Mouse (Mus musculus) liver, embryonic 15.5 days (tissue): ENCODE measurements around the gene Col5a3. TPM values are rescaled to one million over a fixed set of nuclear protein-coding genes. Genes with fewer than 3 reads are reported as not detected.

Source experiments
- ATAC-seq: fragments of 200-750 bp; cut with Nextera tagmentation; 2 replicates; pipeline ENCODE4 v1.8.0; 2017; ENCODE audit warnings: moderate number of reproducible peaks, mild to moderate bottlenecking, moderate library complexity; ENCODE audit not compliant: insufficient read depth
- H3K27ac ChIP-seq: fragments of 300-500 bp; sonication (generic); replicated peaks from 2 replicates; pipeline ENCODE4 v1.5.1; 2015; ENCODE audit warnings: mild to moderate bottlenecking, inconsistent platforms
- H3K27me3 ChIP-seq: fragments of 300-500 bp; sonication (generic); 2 replicates; pipeline ENCODE4 v1.6.1; 2015; ENCODE audit warnings: mild to moderate bottlenecking, inconsistent platforms
- H3K36me3 ChIP-seq: fragments of 300-500 bp; sonication (generic); replicated peaks from 2 replicates; pipeline ENCODE4 v1.6.1; 2015; ENCODE audit warnings: moderate library complexity, mild to moderate bottlenecking, inconsistent platforms
- H3K4me1 ChIP-seq: fragments of 300-500 bp; sonication (generic); replicated peaks from 2 replicates; pipeline ENCODE4 v1.6.1; 2015; ENCODE audit warnings: inconsistent platforms
- H3K4me2 ChIP-seq: fragments of 300-500 bp; sonication (generic); 2 replicates; pipeline ENCODE4 v1.6.1; 2015; ENCODE audit warnings: moderate library complexity, mild to moderate bottlenecking, inconsistent platforms
- H3K4me3 ChIP-seq: fragments of 300-500 bp; sonication (generic); replicated peaks from 2 replicates; pipeline ENCODE4 v1.5.1; 2015; ENCODE audit warnings: mild to moderate bottlenecking, inconsistent platforms
- H3K9ac ChIP-seq: fragments of 300-500 bp; sonication (generic); 2 replicates; pipeline ENCODE4 v1.6.1; 2015; ENCODE audit warnings: moderate library complexity, mild to moderate bottlenecking, inconsistent platforms
- H3K9me3 ChIP-seq: fragments of 300-500 bp; sonication (generic); replicated peaks from 2 replicates; pipeline ENCODE4 v1.6.1; 2016; ENCODE audit warnings: inconsistent platforms
- WGBS: fragments of 180-500 bp; shearing (Covaris S2); methylation state at CpG from one replicate; pipeline ENCODE4 v1.1.7; 2015; ENCODE audit warnings: mixed read lengths; ENCODE audit not compliant: insufficient replicate concordance; 5-methylcytosine and 5-hydroxymethylcytosine counted together
- polyA plus RNA-seq: library from polyadenylated mRNA; unstranded; fragments of >200 nt; fragmentation: Nextera tagmentation; extraction: Ambion mirVana; gene quantifications from 2 replicates; pipeline ENCODE4 v1.2.1, GENCODE M21; 2015

Gene Col5a3
- polyA plus RNA-seq, 1 experiment from 2014 or later: 0.24 TPM

DNA sequence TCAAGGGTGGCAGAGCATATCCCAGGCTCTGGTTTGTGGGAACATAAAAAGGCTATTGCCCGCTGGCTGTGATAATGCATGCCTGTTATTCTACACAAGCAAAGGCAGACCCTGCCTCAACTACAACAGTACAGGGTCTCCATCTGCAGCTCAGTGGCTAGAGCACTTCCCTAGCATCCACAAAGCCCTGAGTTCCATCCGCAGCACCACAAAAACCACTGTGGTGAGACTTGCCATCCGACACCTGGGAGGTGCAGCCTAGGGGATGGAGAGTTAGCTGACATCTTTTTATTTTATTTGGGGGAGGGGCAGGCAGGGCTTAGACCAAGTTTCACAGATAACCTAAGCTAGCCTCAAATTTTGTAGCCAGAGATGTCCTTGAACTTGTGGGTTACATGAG lies 53.5 kb downstream of the Col5a3 start:
- Histone ChIP-seq H3K27me3 (peaks cover 43% of the 10 kb centered on the region), H3K9ac (no peak overlapping the region), H3K9me3 (no peaks in the 10 kb centered on the region), H3K27ac (no peak overlapping the region), H3K4me3 (no peak overlapping the region), H3K36me3 (no peaks in the 10 kb centered on the region), H3K4me2 (no peak overlapping the region), H3K4me1 (peaks cover 29% of the 10 kb centered on the region)
- 49% methylated on average over 3 of the region's 3 CpGs for WGBS
- no peak for ATAC-seq

DNA sequence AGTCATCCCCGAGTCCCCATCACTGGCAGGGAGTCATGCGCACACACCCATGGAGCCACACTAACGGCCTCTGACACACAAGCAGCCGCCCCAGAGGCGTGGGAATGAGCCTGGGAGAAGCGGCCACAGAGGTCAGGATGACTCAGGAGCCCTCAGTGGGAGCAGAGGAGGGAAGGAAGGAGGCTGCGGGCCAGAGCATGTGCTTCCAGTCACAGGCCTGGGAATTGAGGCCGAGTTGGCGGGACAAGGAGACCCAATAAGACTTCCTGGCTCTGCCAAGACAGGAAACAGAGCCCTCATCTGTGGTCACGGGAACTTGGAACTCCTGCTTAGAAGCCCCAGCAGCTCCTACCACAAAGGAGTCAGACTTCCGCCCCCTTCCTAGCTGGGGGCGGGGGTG lies 54.1 kb downstream of the Col5a3 start:
- no peak overlapping the region for H3K4me2 ChIP-seq
- no peak overlapping the region for H3K27ac ChIP-seq
- peaks cover 43% of the 10 kb centered on the region for H3K27me3 ChIP-seq
- H3K36me3 ChIP-seq: no peaks in the 10 kb centered on the region
- no peaks in the 10 kb centered on the region for H3K9me3 ChIP-seq
- H3K4me3 ChIP-seq: no peak overlapping the region
- H3K9ac ChIP-seq: no peak overlapping the region
- 18% methylated on average over 12 of the region's 12 CpGs for WGBS
- peaks cover 35% of the 10 kb centered on the region for H3K4me1 ChIP-seq
- no peak for ATAC-seq

DNA sequence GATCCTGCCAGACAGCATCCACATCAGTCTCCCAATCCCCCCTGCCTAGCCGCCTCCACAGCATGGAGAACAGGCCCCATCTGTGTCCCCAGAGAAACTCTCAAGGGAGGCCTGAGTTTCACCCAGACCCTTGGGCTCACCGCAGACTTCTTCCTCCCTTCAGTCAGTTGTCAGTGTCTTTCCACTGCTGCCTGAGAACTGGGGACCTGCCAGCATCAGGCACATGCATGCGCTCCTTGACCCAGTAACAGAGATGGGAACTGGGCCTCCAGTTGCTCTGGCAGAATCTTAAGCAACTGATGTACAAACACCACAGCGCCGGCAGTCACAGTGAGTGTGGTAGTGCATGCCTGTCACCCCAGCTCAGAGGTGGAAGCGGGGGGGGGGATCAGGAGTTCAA lies 56.0 kb downstream of the Col5a3 start:
- no peak overlapping the region for H3K4me3 ChIP-seq
- H3K36me3 ChIP-seq: no peaks in the 10 kb centered on the region
- no peak overlapping the region for H3K4me2 ChIP-seq
- H3K9ac ChIP-seq: no peak overlapping the region
- no peak overlapping the region for H3K27ac ChIP-seq
- peaks cover 42% of the 10 kb centered on the region for H3K27me3 ChIP-seq
- no peak for ATAC-seq
- peaks cover 43% of the 10 kb centered on the region for H3K4me1 ChIP-seq
- WGBS: 73% methylated on average over 6 of the region's 6 CpGs
- H3K9me3 ChIP-seq: no peaks in the 10 kb centered on the region

DNA sequence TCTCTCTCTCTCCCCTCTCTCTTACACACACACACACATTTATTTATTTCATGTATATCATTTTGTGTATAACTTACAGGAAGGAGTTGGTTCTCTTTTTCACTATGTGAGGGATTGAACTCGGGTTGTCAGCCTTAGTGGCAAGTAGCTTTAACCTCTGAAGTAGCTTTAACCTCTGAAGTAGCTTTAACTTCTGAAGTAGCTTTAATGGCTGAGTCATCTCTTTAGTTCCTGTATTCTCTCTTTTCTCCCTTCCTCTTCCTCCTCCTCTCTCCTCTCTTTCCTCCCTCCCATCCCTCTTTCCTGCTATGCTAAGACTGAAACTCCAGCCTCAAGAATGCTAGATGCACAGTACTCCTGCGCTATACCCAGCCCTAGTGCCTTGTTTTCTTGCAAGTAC lies 56.6 kb downstream of the Col5a3 start:
- Histone ChIP-seq H3K4me2 (no peak overlapping the region), H3K27me3 (peaks cover 37% of the 10 kb centered on the region), H3K27ac (no peak overlapping the region), H3K4me3 (no peak overlapping the region), H3K36me3 (no peaks in the 10 kb centered on the region), H3K9me3 (no peaks in the 10 kb centered on the region), H3K4me1 (peaks cover 43% of the 10 kb centered on the region), H3K9ac (no peak overlapping the region)
- WGBS: 53% methylated on average over 2 of the region's 2 CpGs
- ATAC-seq: no peak

DNA sequence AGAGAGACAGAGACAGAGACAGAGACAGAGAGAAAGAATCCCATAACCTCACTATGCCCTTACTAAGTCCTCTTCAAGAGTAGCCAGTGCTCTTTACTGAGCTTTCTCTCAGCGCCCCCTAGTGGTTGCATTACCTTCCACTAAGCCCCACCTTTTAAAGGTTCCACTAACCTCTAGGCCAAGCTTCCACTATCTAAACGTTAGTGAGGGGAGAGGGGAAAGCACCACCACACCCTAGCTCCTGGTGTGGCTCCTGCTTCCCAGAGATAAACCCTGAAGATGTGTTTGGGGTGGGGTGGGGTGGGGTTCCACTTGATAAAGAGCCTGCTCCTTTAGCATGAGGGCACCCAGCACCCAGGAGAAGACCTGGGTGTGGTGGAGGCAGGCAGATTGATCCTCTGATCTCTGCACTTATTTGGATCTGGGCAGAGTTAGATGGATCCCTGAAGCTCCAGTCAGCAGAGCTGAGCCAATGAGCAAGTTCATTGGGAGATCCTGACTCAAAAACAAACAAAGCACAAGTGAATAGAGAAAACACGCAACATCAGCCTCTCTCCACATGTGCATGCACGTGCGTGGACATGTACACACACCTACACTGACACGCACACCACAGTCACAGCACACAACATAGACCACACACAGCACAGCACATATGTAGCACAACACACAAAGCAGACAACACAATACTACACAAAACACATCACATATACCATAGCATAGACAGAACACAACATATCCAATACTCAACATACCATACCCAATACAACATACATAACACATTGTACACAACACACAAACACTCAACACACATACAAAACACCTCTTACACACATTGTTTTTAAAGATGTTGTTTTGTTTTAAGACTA lies 57.5 kb downstream of the Col5a3 start:
- Histone ChIP-seq H3K27ac (peak overlapping the region; percentile 59; the same call in 1 of the 2 replicates), H3K27me3 (peaks cover 30% of the 10 kb centered on the region), H3K36me3 (no peaks in the 10 kb centered on the region), H3K4me3 (no peak overlapping the region), H3K9me3 (no peaks in the 10 kb centered on the region), H3K4me2 (peak overlapping the region; percentile 27; the same call in 1 of the 2 replicates), H3K9ac (no peak overlapping the region), H3K4me1 (peaks cover 43% of the 10 kb centered on the region)
- peak; percentile 95 for ATAC-seq
- WGBS: 50% methylated on average over 6 of the region's 6 CpGs

DNA sequence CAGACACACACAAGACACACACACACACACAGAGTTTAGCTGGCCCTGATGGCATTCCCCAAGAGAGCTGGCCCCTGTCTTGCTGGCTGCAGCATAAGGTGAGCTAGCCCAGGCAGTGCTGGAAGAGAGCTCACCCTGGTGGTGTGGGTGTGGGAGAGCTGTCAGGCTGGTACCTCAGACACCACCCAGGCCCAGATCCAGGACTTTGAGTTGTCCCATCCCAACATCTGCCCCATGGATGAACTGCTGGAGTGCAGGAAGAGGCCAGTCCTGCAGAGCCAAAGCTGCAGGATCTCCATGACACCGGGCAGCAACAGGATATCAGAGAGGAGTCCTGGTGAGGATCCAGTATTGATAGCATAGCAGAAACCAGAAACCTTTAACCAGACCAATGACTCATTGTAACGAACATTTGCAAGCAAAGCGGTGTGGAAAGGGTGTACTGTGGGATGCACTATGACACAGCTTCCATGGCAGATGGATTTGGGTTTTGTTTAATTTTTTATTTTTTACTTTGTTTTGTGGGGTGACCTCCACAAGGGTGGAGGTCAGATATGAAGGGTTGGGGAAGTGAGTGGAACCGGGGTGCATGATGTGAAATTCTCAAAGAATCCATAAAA lies 58.7 kb downstream of the Col5a3 start:
- Histone ChIP-seq H3K36me3 (no peaks in the 10 kb centered on the region), H3K9ac (no peak overlapping the region), H3K4me1 (peaks cover 42% of the 10 kb centered on the region), H3K4me3 (no peak overlapping the region), H3K27me3 (peaks cover 20% of the 10 kb centered on the region), H3K27ac (no peak overlapping the region), H3K4me2 (no peak overlapping the region), H3K9me3 (no peaks in the 10 kb centered on the region)
- WGBS: 77% methylated on average over 4 of the region's 4 CpGs
- no peak for ATAC-seq

DNA sequence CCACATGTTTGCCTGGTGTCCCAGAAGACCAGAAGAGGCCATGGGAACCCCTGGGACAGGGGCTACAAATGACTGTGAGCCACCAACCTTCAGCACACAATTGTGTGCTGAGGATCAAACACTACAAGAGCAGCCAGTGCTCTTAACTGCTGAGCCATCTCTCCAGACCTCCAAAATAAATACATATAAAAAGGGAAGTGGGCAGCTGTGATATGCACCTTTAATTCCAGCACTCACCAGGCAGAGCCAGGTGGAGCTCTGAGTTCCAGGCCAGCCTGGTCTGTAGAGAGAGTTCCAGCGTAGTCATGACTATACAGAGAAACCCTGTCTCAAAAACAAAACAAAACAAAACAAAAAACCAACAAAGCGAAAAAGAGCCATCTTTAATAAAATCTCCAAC lies 60.5 kb downstream of the Col5a3 start:
- Histone ChIP-seq H3K27ac (no peak overlapping the region), H3K4me3 (no peak overlapping the region), H3K36me3 (no peaks in the 10 kb centered on the region), H3K27me3 (peaks cover 12% of the 10 kb centered on the region; the same call in 1 of the 2 replicates), H3K9me3 (no peaks in the 10 kb centered on the region), H3K9ac (no peak overlapping the region), H3K4me2 (no peak overlapping the region), H3K4me1 (peaks cover 44% of the 10 kb centered on the region)
- no peak for ATAC-seq
- 70% methylated on average over 2 of the region's 2 CpGs for WGBS

DNA sequence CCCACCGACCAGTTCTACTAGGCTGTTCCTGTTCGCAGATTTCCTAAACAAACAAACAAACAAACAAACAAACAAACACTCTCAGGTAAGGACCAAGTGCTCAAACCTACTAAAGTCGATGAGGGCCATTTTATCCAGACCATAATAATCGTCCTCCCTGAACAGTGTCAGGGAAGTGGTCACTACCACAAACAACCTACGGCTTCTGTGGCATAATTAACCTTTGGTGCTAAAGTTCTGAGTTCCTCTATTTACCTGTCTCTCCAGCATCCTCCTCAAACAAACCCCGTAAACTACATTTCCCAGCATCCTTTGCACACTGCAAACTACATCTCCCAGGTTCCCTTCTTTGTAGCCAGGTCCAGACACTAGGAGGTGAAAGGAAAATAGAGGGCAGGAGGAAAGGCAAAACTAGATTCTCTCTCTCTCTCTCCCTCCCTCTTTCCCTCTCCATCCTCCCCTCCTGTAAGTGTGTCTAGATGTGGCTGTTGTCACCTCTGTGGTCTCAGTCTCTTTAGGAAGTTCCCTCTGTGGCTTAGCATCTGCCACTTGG lies 63.3 kb downstream of the Col5a3 start:
- Histone ChIP-seq H3K4me3 (no peak overlapping the region), H3K4me2 (no peak overlapping the region), H3K27me3 (peaks cover 30% of the 10 kb centered on the region), H3K4me1 (peaks cover 37% of the 10 kb centered on the region), H3K9me3 (no peaks in the 10 kb centered on the region), H3K9ac (no peak overlapping the region), H3K36me3 (no peaks in the 10 kb centered on the region), H3K27ac (no peak overlapping the region)
- peak; percentile 38; the same call in 1 of the 2 replicates for ATAC-seq
- 36% methylated on average over 6 of the region's 6 CpGs for WGBS

DNA sequence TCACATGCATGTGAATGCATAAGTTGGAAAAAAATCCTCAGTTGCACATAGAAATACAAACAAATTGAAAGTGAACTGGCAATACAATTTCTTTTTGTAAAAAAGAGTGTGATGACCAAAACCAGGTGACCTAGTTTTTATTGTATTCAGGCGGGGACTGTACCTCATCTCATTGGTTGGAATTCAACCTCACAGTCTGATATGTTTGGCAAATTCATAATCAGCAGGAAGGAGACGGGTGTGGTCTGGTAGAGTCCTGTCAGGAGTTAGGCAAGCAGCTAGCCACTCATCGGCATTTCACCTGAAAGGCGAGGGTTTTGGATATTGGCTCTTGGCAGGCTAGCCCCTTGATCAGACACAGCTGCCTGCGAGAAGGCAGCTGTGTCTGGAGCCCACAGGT lies 65.7 kb downstream of the Col5a3 start:
- ATAC-seq: no peak
- WGBS: 27% methylated on average over 5 of the region's 5 CpGs
- Histone ChIP-seq H3K4me3 (no peak overlapping the region), H3K9ac (no peak overlapping the region), H3K4me2 (no peak overlapping the region), H3K36me3 (no peaks in the 10 kb centered on the region), H3K4me1 (peaks cover 30% of the 10 kb centered on the region), H3K27ac (no peak overlapping the region), H3K9me3 (no peaks in the 10 kb centered on the region), H3K27me3 (peaks cover 54% of the 10 kb centered on the region)

DNA sequence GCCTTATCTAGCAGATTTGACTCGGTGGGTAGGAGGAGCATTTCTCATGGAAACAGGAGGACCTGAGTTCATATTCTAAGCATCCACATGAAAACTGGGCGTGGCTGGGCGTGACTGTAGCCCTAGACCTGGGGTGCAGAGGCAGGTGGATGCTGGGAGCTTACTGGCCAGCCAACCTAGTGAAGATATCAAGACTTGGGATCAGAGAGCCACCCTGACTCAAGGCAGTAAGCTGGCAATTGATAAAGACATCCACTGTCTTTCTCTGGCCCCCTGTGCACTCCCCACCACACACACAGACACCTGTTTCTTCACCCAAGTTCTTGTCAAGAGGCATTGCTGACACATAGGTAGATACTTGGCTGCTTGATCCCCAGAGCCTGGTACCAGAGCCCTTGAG lies 66.3 kb downstream of the Col5a3 start:
- H3K9ac ChIP-seq: no peak overlapping the region
- no peak overlapping the region for H3K4me3 ChIP-seq
- H3K9me3 ChIP-seq: no peaks in the 10 kb centered on the region
- no peak for ATAC-seq
- no peak overlapping the region for H3K4me2 ChIP-seq
- H3K4me1 ChIP-seq: peaks cover 30% of the 10 kb centered on the region
- H3K27me3 ChIP-seq: peaks cover 61% of the 10 kb centered on the region
- 36% methylated on average over 3 of the region's 3 CpGs for WGBS
- no peak overlapping the region for H3K27ac ChIP-seq
- H3K36me3 ChIP-seq: no peaks in the 10 kb centered on the region

DNA sequence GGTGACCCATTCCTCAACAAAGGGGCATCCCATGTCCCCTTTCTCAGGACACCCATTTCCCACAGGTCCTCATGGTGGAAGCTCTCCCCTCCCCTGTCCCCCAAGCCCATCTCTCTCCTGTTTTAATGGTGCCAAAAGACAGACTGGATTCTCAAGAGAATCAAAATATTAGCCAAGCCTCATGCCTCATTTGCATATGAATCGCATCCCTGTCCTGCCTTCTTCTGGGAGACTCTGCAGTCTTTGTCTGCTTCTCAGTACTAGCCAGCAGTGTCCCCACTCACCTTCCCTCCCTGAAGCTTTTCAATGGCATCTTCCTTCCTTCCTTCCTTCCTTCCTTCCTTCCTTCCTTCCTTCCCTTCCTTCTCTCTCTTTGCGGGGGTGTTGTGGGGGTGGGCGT lies 67.2 kb downstream of the Col5a3 start:
- no peak overlapping the region for H3K4me2 ChIP-seq
- H3K4me3 ChIP-seq: no peak overlapping the region
- peaks cover 69% of the 10 kb centered on the region for H3K27me3 ChIP-seq
- peaks cover 30% of the 10 kb centered on the region for H3K4me1 ChIP-seq
- no peak for ATAC-seq
- H3K9ac ChIP-seq: no peak overlapping the region
- H3K36me3 ChIP-seq: no peaks in the 10 kb centered on the region
- WGBS: 1% methylated on average over 3 of the region's 3 CpGs
- H3K9me3 ChIP-seq: no peaks in the 10 kb centered on the region
- no peak overlapping the region for H3K27ac ChIP-seq
